Mouse (Mus musculus) kidney, adult 10 weeks (tissue): ENCODE measurements around the gene Npdc1. TPM values are rescaled to one million over a fixed set of nuclear protein-coding genes. Genes with fewer than 3 reads are reported as not detected.

ENCODE experiments used
- polyA plus RNA-seq: library from polyadenylated mRNA; stranded (reverse); fragments of 350-450 nt; fragmentation: Illumina TruSeq; extraction: RNeasy Lipid Tissue Mini Kit (QIAGEN cat#74804); gene quantifications from one replicate; pipeline ENCODE4 v1.2.3, GENCODE M21; 2014; ENCODE audit warnings: low read depth, low replicate concordance

The Npdc1 gene
- polyA plus RNA-seq, result 4.3 TPM

GRCm38 (mm10) chr2:25399051-25399450 lies at the start of gene Npdc1:
Gene Npdc1 (plus strand): TSS chr2:25399351.

GRCm38 (mm10) chr2:25356208-25357079 lies 42.7 kb upstream of the Npdc1 start, which contains the start of gene Dpp7:
Gene Dpp7 (minus strand): TSS chr2:25356359.

GRCm38 (mm10) chr2:25365091-25365761 lies 33.9 kb upstream of the Npdc1 start, which contains the start of gene Uap1l1:
Gene Uap1l1 (minus strand): TSS chr2:25365682.

GRCm38 (mm10) chr2:25371764-25372643 lies 27.1 kb upstream of the Npdc1 start, which contains the start of gene Sapcd2:
Gene Sapcd2 (plus strand): TSS chr2:25372321.

GRCm38 (mm10) chr2:25395721-25396596 lies 3.2 kb upstream of the Npdc1 start, which contains the start of gene Entpd2:
Gene Entpd2 (plus strand): TSS chr2:25395874.

GRCm38 (mm10) chr2:25422587-25423410 lies 23.6 kb downstream of the Npdc1 start, which contains the start of gene Fut7:
Gene Fut7 (plus strand): TSS chr2:25423267.

GRCm38 (mm10) chr2:25428442-25429236 lies 29.5 kb downstream of the Npdc1 start, which contains the start of gene Abca2:
Gene Abca2 (plus strand): TSS chr2:25428703.

GRCm38 (mm10) chr2:25456205-25456953 lies 57.2 kb downstream of the Npdc1 start, which contains the start of gene Clic3:
Gene Clic3 (plus strand): TSS chr2:25456838.

Other genes with a start within 250 kb of the Npdc1 start
- 3.8 TPM for gene Nrarp, start 218.6 kb upstream of the Npdc1 start, polyA plus RNA-seq
- 1.4 TPM for gene Tor4a, start 202.5 kb upstream of the Npdc1 start, polyA plus RNA-seq
- gene Nelfb, start 187.9 kb upstream of the Npdc1 start, polyA plus RNA-seq, result 5.2 TPM
- not detected for gene Stpg3, start 184.7 kb upstream of the Npdc1 start, polyA plus RNA-seq
- not detected for gene Fam166a, start 180.6 kb upstream of the Npdc1 start, polyA plus RNA-seq
- gene Tubb4b, start 174.6 kb upstream of the Npdc1 start, polyA plus RNA-seq, result 24.5 TPM
- gene Slc34a3, start 165.0 kb upstream of the Npdc1 start, polyA plus RNA-seq, result 5.6 TPM
- gene Rnf224, start 162.6 kb upstream of the Npdc1 start, polyA plus RNA-seq, result not detected
- gene Rnf208, start 157.1 kb upstream of the Npdc1 start, polyA plus RNA-seq, result not detected
- gene Cysrt1, start 156.9 kb upstream of the Npdc1 start, polyA plus RNA-seq, result not detected
- 1.5 TPM for gene AL732309.1, start 152.5 kb upstream of the Npdc1 start, polyA plus RNA-seq
- gene Tmem203, start 143.9 kb upstream of the Npdc1 start, polyA plus RNA-seq, result 0.61 TPM
- gene Tprn, start 136.7 kb upstream of the Npdc1 start, polyA plus RNA-seq, result 3.2 TPM
- 1.2 TPM for gene Ssna1, start 126.9 kb upstream of the Npdc1 start, polyA plus RNA-seq
- gene Anapc2, start 126.9 kb upstream of the Npdc1 start, polyA plus RNA-seq, result 4.5 TPM
- gene Tmem210, start 111.2 kb upstream of the Npdc1 start, polyA plus RNA-seq, result not detected
- not detected for gene Lrrc26, start 109.4 kb upstream of the Npdc1 start, polyA plus RNA-seq
- gene Grin1, start 80.2 kb upstream of the Npdc1 start, polyA plus RNA-seq, result not detected
- 15.0 TPM for gene Man1b1, start 67.0 kb upstream of the Npdc1 start, polyA plus RNA-seq
- 34.5 TPM for gene Dpp7, start 43.0 kb upstream of the Npdc1 start, polyA plus RNA-seq
- gene Uap1l1, start 33.7 kb upstream of the Npdc1 start, polyA plus RNA-seq, result 3.9 TPM
- gene Sapcd2, start 27.0 kb upstream of the Npdc1 start, polyA plus RNA-seq, result not detected
- 0.36 TPM for gene Entpd2, start 3.5 kb upstream of the Npdc1 start, polyA plus RNA-seq
- not detected for gene Fut7, start 23.9 kb downstream of the Npdc1 start, polyA plus RNA-seq
- gene Abca2, start 29.4 kb downstream of the Npdc1 start, polyA plus RNA-seq, result 0.77 TPM
- not detected for gene Clic3, start 57.5 kb downstream of the Npdc1 start, polyA plus RNA-seq
- gene Paxx, start 61.7 kb downstream of the Npdc1 start, polyA plus RNA-seq, result 2.2 TPM
- gene Ptgds, start 70.7 kb downstream of the Npdc1 start, polyA plus RNA-seq, result not detected
- gene Lcn12, start 94.6 kb downstream of the Npdc1 start, polyA plus RNA-seq, result not detected
- gene Fbxw5, start 101.4 kb downstream of the Npdc1 start, polyA plus RNA-seq, result 0.40 TPM
- gene C8g, start 102.4 kb downstream of the Npdc1 start, polyA plus RNA-seq, result 1.7 TPM
- 0.65 TPM for gene Traf2, start 147.6 kb downstream of the Npdc1 start, polyA plus RNA-seq
- gene Edf1, start 158.5 kb downstream of the Npdc1 start, polyA plus RNA-seq, result 0.89 TPM
- not detected for gene Mamdc4, start 175.5 kb downstream of the Npdc1 start, polyA plus RNA-seq
- 1.1 TPM for gene Phpt1, start 175.9 kb downstream of the Npdc1 start, polyA plus RNA-seq
- not detected for gene Ajm1, start 182.4 kb downstream of the Npdc1 start, polyA plus RNA-seq
- gene Rabl6, start 209.2 kb downstream of the Npdc1 start, polyA plus RNA-seq, result 37.2 TPM
- not detected for gene Ccdc183, start 218.3 kb downstream of the Npdc1 start, polyA plus RNA-seq
- 4.8 TPM for gene Tmem141, start 222.7 kb downstream of the Npdc1 start, polyA plus RNA-seq
- not detected for gene Fcna, start 228.7 kb downstream of the Npdc1 start, polyA plus RNA-seq